Mouse (Mus musculus) heart, embryonic 15.5 days (tissue): Measurements from ENCODE around the gene Rsbn1. TPM values are rescaled to one million over a fixed set of nuclear protein-coding genes. Genes with fewer than 3 reads are reported as not detected.

ENCODE experiments used
- ATAC-seq: fragments of 200-750 bp; cut with Nextera tagmentation; replicated peaks from 2 replicates; pipeline ENCODE4 v1.8.0; 2017; ENCODE audit warnings: low read depth, moderate TSS enrichment; ENCODE audit not compliant: insufficient number of reproducible peaks, insufficient read depth, low FRiP score
- H3K27ac ChIP-seq: fragments of 300-500 bp; sonication (generic); 2 replicates; pipeline ENCODE4 v1.5.1; 2015; ENCODE audit warnings: mild to moderate bottlenecking, inconsistent platforms
- H3K27me3 ChIP-seq: fragments of 300-500 bp; sonication (generic); 2 replicates; pipeline ENCODE4 v1.6.1; 2015; ENCODE audit warnings: inconsistent platforms
- H3K36me3 ChIP-seq: fragments of 300-500 bp; sonication (generic); 2 replicates; pipeline ENCODE4 v1.6.1; 2015; ENCODE audit warnings: mild to moderate bottlenecking, inconsistent platforms
- H3K4me1 ChIP-seq: fragments of 300-500 bp; sonication (generic); replicated peaks from 2 replicates; pipeline ENCODE4 v1.6.1; 2015; ENCODE audit warnings: inconsistent platforms
- H3K4me2 ChIP-seq: fragments of 300-500 bp; sonication (generic); 2 replicates; pipeline ENCODE4 v1.6.1; 2015; ENCODE audit warnings: inconsistent platforms, mild to moderate bottlenecking, moderate library complexity
- H3K4me3 ChIP-seq: fragments of 300-500 bp; sonication (generic); 2 replicates; pipeline ENCODE4 v1.5.1; 2015; ENCODE audit warnings: mild to moderate bottlenecking, inconsistent platforms
- H3K9ac ChIP-seq: fragments of 300-500 bp; sonication (generic); 2 replicates; pipeline ENCODE4 v1.6.1; 2015; ENCODE audit warnings: mild to moderate bottlenecking, inconsistent platforms
- H3K9me3 ChIP-seq: fragments of 300-500 bp; sonication (generic); replicated peaks from 2 replicates; pipeline ENCODE4 v1.6.1; 2016; ENCODE audit warnings: inconsistent platforms
- WGBS: fragments of 180-500 bp; shearing (Covaris S2); methylation state at CpG from one replicate; pipeline ENCODE4 v1.1.7; 2015; ENCODE audit warnings: mixed read lengths; 5-methylcytosine and 5-hydroxymethylcytosine counted together
- polyA plus RNA-seq: library from polyadenylated mRNA; unstranded; fragments of >200 nt; fragmentation: Nextera tagmentation; extraction: Ambion mirVana; gene quantifications from 2 replicates; pipeline ENCODE4 v1.2.1, GENCODE M21; 2015

Rsbn1 gene
- 5.7 and 5.8 TPM in 2 replicates for polyA plus RNA-seq

DNA sequence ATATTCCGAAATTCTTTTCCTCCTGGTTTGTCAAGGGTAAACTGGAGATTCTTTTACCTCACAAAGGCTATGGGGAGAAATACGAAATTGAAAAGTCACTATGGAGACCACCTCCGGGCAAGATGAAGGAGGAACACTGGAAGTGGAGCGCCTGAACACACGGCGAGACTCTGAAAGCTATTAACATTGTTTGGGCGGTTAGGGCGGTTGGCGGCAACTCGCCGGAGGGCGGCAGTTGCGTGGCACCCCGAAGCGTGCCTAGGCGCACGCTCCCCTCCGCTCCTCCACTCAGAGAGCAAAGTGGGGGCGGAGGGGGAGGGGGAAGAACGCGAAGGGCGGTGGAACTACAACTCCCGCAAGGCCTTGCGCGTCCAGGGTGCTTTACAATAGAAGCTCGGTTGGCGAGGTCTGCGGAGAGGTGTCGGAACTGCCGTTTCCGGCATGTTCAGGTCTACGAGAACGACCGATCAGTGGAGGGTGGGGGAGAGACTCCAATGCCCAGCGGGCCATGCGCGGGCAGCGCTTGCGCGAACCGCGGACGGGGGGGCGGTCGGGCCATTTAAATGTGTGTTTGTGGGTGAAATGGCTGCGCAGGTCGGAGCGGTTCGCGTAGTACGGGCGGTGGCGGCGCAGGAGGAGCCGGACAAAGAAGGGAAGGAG, at the start of gene Rsbn1:
TSS of gene Rsbn1 (plus strand) at position 111 of the 660 bp plus-strand sequence.
- ATAC-seq, result peak; percentile 100
- WGBS, result under 1% methylated on average over 55 of the region's 55 CpGs
- Histone ChIP-seq H3K27me3 (no peaks in the 10 kb centered on the region), H3K27ac (peak within 1 kb of the TSS; percentile 94), H3K4me1 (peaks cover 13% of the 10 kb centered on the region), H3K4me2 (peak within 1 kb of the TSS; percentile 69), H3K4me3 (peak within 1 kb of the TSS; percentile 95), H3K9ac (peak within 1 kb of the TSS; percentile 92), H3K36me3 (no peaks in the 10 kb centered on the region), H3K9me3 (no peaks in the 10 kb centered on the region)

DNA sequence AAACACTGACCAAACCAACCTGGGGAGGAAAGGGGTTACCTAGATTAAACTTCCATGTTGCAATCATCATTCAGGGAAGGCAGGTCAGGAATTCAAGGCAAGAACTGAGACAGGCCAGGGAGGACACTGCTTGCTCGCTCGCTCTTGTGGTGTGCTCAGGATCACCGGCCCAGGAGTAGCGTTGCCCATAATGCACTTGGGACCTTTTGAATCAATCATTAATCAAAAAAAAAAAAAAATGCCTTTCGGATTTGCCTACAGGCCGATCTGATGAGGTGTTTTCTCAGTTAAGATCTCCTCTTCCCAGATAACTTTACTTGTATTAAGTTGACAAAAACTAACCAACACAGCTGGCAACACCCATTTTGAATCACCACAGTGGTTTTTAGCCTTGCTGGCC, 49.7 kb upstream of the Rsbn1 start:
- Histone ChIP-seq H3K27ac (no peak overlapping the region), H3K4me3 (no peak overlapping the region), H3K36me3 (no peaks in the 10 kb centered on the region), H3K9ac (no peak overlapping the region), H3K27me3 (no peaks in the 10 kb centered on the region), H3K4me2 (no peak overlapping the region), H3K4me1 (peaks cover 14% of the 10 kb centered on the region; the same call in 1 of the 2 replicates), H3K9me3 (no peaks in the 10 kb centered on the region)
- WGBS, result 83% methylated on average over 6 of the region's 6 CpGs
- no peak for ATAC-seq

DNA sequence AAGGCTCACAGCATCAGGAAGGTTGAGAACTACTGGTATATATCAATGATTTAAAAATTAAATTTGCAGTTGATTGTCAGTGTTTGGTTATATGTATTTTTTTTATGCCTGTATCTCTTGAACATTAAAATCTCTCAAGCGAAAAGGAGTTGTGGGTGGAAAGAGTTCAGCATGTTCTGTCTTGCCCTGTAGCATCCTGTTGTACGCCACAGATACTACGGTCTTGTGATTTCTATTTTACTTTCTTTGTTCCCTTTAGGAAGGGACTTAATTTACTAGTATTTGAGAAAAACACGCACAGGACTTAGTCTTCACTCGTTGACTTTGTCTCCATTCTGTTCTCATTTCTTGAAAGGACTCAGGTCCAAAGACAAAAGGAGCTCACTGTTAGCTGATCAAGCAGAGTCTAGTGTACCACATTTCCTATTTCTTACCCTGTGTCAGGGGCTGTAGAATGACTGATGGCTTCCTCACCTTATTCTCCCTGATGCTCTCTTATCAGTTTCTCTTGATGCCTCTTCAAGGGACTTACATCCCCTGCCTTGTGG, 46.4 kb upstream of the Rsbn1 start:
- no peak overlapping the region for H3K4me3 ChIP-seq
- 81% methylated on average over 5 of the region's 5 CpGs for WGBS
- H3K4me1 ChIP-seq, result no peaks in the 10 kb centered on the region
- no peak overlapping the region for H3K9ac ChIP-seq
- H3K36me3 ChIP-seq, result no peaks in the 10 kb centered on the region
- no peak for ATAC-seq
- H3K27ac ChIP-seq, result peak overlapping the region; percentile 20; the same call in 1 of the 2 replicates
- H3K27me3 ChIP-seq, result no peaks in the 10 kb centered on the region
- H3K4me2 ChIP-seq, result no peak overlapping the region
- no peaks in the 10 kb centered on the region for H3K9me3 ChIP-seq

DNA sequence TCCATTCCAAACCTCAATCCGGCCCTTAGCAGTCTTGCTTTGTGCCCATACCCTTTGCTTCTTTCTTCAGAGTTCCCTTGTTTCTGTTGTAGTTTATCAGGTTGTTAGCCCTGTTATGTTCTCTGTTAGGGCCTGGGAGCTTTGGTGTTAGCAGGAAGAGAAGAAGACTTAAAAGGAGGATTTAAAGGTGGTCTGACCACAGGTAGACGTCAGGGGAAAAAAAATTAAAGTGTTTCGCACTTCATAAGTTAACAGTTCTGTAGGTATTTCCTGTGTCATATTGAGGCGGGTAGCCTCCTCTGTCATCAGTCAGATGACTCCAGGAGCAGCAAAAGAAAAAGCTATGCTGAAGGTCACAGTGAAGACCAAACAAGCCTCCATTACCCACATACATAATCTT, 45.9 kb upstream of the Rsbn1 start:
- Histone ChIP-seq H3K9ac (no peak overlapping the region), H3K27me3 (no peaks in the 10 kb centered on the region), H3K4me1 (no peaks in the 10 kb centered on the region), H3K4me3 (no peak overlapping the region), H3K27ac (peak overlapping the region; percentile 20; the same call in 1 of the 2 replicates), H3K4me2 (no peak overlapping the region), H3K36me3 (no peaks in the 10 kb centered on the region), H3K9me3 (no peaks in the 10 kb centered on the region)
- ATAC-seq, result no peak
- 62% methylated on average over 4 of the region's 4 CpGs for WGBS

DNA sequence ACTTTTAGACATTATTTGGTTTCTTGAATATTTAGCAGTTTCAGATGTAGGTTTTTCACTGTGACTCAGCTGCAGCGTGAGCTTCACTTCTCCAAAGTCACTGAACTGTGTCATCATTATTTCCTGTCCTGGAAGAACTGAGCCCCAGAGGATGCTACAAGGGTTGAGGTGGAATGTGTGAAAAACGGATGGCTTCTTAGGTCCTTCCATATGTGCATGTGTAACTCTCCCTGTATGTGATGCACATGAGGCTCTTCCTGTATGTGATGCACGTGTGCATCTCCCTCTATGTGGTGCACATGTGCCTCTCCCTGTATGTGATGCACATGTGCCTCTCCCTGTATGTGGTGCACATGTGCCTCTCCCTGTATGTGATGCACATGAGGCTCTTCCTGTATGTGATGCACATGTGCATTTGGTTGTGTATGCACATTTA, 41.2 kb upstream of the Rsbn1 start:
- no peaks in the 10 kb centered on the region for H3K27me3 ChIP-seq
- no peak overlapping the region for H3K4me2 ChIP-seq
- no peak for ATAC-seq
- no peaks in the 10 kb centered on the region for H3K36me3 ChIP-seq
- H3K9me3 ChIP-seq, result no peaks in the 10 kb centered on the region
- H3K4me3 ChIP-seq, result no peak overlapping the region
- H3K4me1 ChIP-seq, result no peaks in the 10 kb centered on the region
- 58% methylated on average over 3 of the region's 3 CpGs for WGBS
- no peak overlapping the region for H3K9ac ChIP-seq
- no peak overlapping the region for H3K27ac ChIP-seq

DNA sequence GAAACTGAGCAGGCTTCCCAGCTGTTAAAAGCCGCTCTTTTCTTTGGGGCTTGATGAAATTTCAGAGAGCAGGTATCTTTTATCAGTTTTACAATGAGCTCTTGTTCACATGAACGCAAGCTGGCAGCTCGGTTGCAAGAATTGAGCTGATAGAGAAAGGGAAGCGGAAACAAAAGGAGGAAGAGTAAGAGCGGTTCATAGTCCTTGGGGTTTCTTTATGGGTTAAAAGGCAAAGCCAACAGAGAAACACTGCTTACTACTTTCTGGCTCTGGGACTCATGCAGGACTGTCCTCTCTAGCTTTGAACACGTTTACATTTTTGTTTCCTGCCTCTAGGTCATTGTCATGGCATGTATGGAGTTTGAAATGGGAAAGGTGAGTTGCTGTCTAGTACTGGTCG, 39.6 kb upstream of the Rsbn1 start:
- no peaks in the 10 kb centered on the region for H3K9me3 ChIP-seq
- 53% methylated on average over 7 of the region's 7 CpGs for WGBS

DNA sequence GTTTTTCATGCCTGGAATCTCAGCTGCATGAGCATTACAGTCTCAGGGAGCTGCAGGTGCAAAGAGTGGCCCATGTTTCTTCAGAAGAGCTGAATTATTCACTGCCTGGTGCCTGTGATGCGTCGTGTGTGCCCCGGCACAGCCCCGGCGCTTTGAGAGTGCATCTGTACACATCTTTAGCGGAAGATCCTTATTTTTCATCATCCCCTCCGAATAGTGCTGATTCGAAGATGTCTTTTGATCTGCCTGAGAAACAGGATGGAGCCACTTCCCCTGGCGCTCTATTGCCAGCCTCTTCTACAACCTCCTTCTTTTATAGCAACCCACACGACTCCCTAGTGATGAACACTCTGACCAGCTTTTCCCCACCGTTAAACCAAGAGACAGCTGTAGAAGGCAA, 28.0 kb upstream of the Rsbn1 start:
- H3K27ac ChIP-seq, result no peak overlapping the region
- no peaks in the 10 kb centered on the region for H3K9me3 ChIP-seq
- H3K27me3 ChIP-seq, result no peaks in the 10 kb centered on the region
- H3K4me1 ChIP-seq, result no peaks in the 10 kb centered on the region
- no peak overlapping the region for H3K4me2 ChIP-seq
- no peaks in the 10 kb centered on the region for H3K36me3 ChIP-seq
- no peak for ATAC-seq
- no peak overlapping the region for H3K4me3 ChIP-seq
- H3K9ac ChIP-seq, result no peak overlapping the region
- 69% methylated on average over 11 of the region's 11 CpGs for WGBS

More for the DNA sequence above, 39.6 kb upstream of the Rsbn1 start:
- no peaks in the 10 kb centered on the region for H3K27me3 ChIP-seq
- H3K4me2 ChIP-seq, result no peak overlapping the region
- no peak overlapping the region for H3K4me3 ChIP-seq
- no peak overlapping the region for H3K27ac ChIP-seq
- H3K36me3 ChIP-seq, result no peaks in the 10 kb centered on the region
- no peak for ATAC-seq
- no peak overlapping the region for H3K9ac ChIP-seq
- H3K4me1 ChIP-seq, result no peaks in the 10 kb centered on the region

DNA sequence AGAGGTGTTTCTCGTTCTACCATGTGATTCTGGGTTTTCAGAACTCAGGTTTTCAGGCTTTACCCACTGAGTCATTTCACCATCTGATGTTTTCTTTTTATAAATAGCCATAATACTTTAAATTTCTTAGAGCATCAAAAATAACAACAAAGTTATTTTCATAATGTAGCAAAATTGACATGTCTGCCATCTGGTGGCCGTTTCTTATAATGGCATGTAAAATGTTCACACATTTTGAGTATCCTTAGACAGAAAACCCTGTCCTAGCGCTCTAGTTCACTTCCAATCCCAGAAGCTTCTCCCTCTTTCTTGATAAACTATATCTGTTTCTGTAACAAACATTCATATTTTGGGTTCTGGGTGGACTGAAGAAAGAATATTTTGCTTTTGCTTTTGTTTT, 26.3 kb upstream of the Rsbn1 start:
- no peaks in the 10 kb centered on the region for H3K36me3 ChIP-seq
- 25% methylated on average over 3 of the region's 3 CpGs for WGBS
- ATAC-seq, result no peak
- no peak overlapping the region for H3K4me3 ChIP-seq
- H3K4me1 ChIP-seq, result no peaks in the 10 kb centered on the region
- no peak overlapping the region for H3K27ac ChIP-seq
- no peaks in the 10 kb centered on the region for H3K9me3 ChIP-seq
- H3K9ac ChIP-seq, result no peak overlapping the region
- H3K27me3 ChIP-seq, result no peaks in the 10 kb centered on the region
- H3K4me2 ChIP-seq, result no peak overlapping the region

DNA sequence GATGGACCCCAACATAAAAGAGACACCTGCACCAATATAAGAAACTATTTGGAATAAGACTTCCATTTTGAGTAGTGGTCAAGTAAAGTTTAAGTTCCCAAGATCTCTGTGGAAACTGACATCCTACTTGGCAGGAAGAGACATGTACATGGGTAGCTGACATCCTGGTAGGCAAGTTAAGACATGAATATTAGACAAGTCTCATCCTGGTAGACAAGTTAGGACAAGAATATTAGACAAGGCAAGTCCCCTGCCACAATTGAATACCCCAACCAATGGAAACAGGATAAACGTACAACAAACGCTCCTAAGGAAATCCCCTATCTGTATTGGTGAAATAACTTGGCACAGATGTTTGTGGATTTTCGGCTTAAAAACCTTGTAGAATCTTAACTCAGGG, 20.5 kb upstream of the Rsbn1 start:
- 75% methylated on average over 3 of the region's 3 CpGs for WGBS
- Histone ChIP-seq H3K4me2 (no peak overlapping the region), H3K9me3 (no peaks in the 10 kb centered on the region), H3K27ac (no peak overlapping the region), H3K27me3 (no peaks in the 10 kb centered on the region), H3K4me3 (no peak overlapping the region), H3K4me1 (no peaks in the 10 kb centered on the region), H3K9ac (no peak overlapping the region), H3K36me3 (no peaks in the 10 kb centered on the region)
- no peak for ATAC-seq

DNA sequence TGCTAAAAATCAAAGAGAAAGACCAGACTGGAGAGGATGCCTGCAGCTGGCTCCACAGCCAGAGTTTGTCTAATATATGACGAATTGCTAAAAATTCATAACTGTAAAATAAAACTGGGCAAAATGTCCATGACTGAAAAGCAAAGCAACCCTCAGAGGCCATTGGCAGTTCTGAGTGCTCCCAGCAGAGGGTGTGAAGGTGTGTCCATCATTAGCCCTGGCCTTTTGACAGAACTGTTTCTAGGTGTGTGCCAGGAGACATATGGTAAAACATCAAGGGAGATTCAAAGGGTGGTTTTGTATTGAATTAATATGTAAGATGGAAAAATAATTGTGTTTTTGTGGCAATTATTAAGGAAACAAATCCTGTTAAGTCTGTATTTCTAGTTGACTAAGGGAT, 9.2 kb upstream of the Rsbn1 start:
- no peak for ATAC-seq
- Histone ChIP-seq H3K4me1 (no peaks in the 10 kb centered on the region), H3K4me2 (no peak overlapping the region), H3K27me3 (no peaks in the 10 kb centered on the region), H3K9me3 (no peaks in the 10 kb centered on the region), H3K27ac (no peak overlapping the region), H3K4me3 (no peak overlapping the region), H3K9ac (no peak overlapping the region), H3K36me3 (no peaks in the 10 kb centered on the region)
- WGBS, result 61% methylated on average over 1 of the region's 1 CpGs

DNA sequence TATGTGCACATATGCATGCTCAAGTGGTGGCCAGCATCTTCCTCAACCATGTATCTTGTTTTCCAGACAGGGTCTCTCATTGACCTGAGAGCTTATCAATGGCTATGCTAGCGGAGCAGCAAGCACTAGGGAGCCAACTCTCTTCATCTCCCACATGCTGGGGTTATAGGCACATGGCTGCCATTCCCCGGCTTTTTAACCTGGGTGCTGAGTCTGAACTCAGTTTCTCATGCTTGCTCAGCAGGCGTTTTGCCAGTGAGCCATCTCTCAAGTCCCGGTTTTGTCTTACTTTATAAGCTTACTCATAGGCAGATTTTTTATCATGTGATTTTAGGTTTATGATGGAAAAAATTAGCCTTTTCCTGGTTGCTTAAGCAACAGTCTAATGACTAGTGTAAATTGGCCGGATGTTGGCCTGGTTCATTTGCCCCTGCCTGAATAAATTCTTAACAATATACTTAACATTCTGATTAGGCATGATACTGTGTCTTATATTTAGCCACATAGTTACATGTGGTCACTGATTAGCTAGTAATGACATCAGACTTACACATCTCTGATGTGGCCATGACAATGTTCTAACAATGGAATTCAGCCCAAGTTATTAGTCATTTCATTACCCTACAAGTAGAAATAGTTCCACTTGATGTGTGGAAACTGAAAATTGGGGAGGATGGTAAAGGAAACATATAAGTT, 6.4 kb upstream of the Rsbn1 start:
- H3K4me3 ChIP-seq, result no peak overlapping the region
- H3K4me1 ChIP-seq, result no peaks in the 10 kb centered on the region

More for the DNA sequence above, 6.4 kb upstream of the Rsbn1 start:
- no peaks in the 10 kb centered on the region for H3K27me3 ChIP-seq
- WGBS, result 75% methylated on average over 5 of the region's 5 CpGs
- H3K4me2 ChIP-seq, result no peak overlapping the region
- no peaks in the 10 kb centered on the region for H3K9me3 ChIP-seq
- no peak overlapping the region for H3K27ac ChIP-seq
- H3K36me3 ChIP-seq, result no peaks in the 10 kb centered on the region
- H3K9ac ChIP-seq, result no peak overlapping the region
- no peak for ATAC-seq
